In the genomic region with DNA sequence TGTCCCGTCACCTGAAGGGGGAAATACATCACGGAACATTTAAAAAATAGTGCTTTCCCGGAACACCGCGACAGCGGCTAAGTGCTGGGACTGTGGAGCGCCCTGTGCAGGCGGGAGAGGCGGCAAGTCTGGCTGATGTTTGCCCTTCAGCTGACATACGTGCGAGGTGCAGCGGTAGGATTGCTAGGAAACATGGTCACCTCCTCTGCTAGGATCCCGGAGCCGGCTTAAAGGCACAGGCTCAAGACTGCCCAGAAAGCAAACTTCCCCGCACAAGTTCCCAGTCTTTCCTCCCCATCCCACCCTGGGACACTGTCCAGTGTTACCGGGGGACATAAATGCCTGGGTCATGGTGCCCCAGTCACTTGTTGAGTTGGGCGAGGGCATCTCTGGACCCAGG, we compare ENCODE assay signal across 8 mouse cellular contexts. TPM values are rescaled to one million over a fixed set of nuclear protein-coding genes. Genes with fewer than 3 reads are reported as not detected.
A peak's percentile ranks its signal among the peaks of the same experiment; 100 is the strongest.
DNase-seq lines count a peak whose midpoint lies in the region; ATAC-seq lines count a peak whose summit lies in the region.

No protein-coding gene starts in this region.

- H3K9me3 ChIP-seq in kidney, embryonic 15.5 days (replicated peaks), result no peaks in the 10 kb centered on the region
- H3K9me3 ChIP-seq in neural tube, embryonic 14.5 days (ENCODE audit: control insufficient read depth, low read length), result no peaks in the 10 kb centered on the region

- no peaks in the 10 kb centered on the region for H3K36me3 ChIP-seq in kidney, embryonic 15.5 days
- no peaks in the 10 kb centered on the region for H3K36me3 ChIP-seq in neural tube, embryonic 14.5 days (ENCODE audit: control insufficient read depth, insufficient read depth, low read length)

- peak; percentile 30 for ATAC-seq in kidney, embryonic 15.5 days (replicated peaks; ENCODE audit: low FRiP score)
- peak; percentile 52 for ATAC-seq in neural tube, embryonic 14.5 days (ENCODE audit: low read depth)

- H3K4me2 ChIP-seq in kidney, embryonic 15.5 days, result peak overlapping the region; percentile 90
- H3K4me2 ChIP-seq in neural tube, embryonic 14.5 days (ENCODE audit: low read depth, low read length), result peak overlapping the region; percentile 77

- H3K9ac ChIP-seq in kidney, embryonic 15.5 days, result no peak overlapping the region
- H3K9ac ChIP-seq in neural tube, embryonic 14.5 days (replicated peaks; ENCODE audit: low read depth, low read length), result peak overlapping the region; percentile 64

- H3K4me1 ChIP-seq in kidney, embryonic 15.5 days, result peaks cover 9% of the 10 kb centered on the region
- no peaks in the 10 kb centered on the region for H3K4me1 ChIP-seq in neural tube, embryonic 14.5 days (ENCODE audit: control insufficient read depth, insufficient read depth, low read length)

- peak overlapping the region; percentile 64 for H3K4me3 ChIP-seq in kidney, embryonic 15.5 days (replicated peaks)
- peak overlapping the region; percentile 69 for H3K4me3 ChIP-seq in neural tube, embryonic 14.5 days (ENCODE audit: low read depth, low read length)

- DNase-seq in cerebellum, postnatal 25 days, result peak; percentile 8 to 18
- DNase-seq in cerebellum, adult 11-12 months, result no peak
- peak; percentile 37 for DNase-seq in right cerebral cortex, adult 18-20 months
- DNase-seq in right cerebral cortex, postnatal 36 days (ENCODE audit: low spot score in 2 of 2), result no peak
- DNase-seq in urinary bladder, postnatal 14 days (ENCODE audit: low spot score), result no peak
- DNase-seq in cerebellum, adult 9-11 months, result no peak

- H3K27ac ChIP-seq in kidney, embryonic 15.5 days, result no peak overlapping the region
- H3K27ac ChIP-seq in neural tube, embryonic 14.5 days (ENCODE audit: low read depth, low read length), result peak overlapping the region; percentile 57; the same call in 1 of the 2 replicates

- 0% methylated on average over 17 of the region's 17 CpGs for WGBS in kidney, embryonic 15.5 days
- under 1% methylated on average over 17 of the region's 17 CpGs for WGBS in neural tube, embryonic 14.5 days

- peaks cover 34% of the 10 kb centered on the region for H3K27me3 ChIP-seq in kidney, embryonic 15.5 days
- 0 out of 2 replicates have a peak, but pooled peaks cover 3% of the 10 kb centered on the region for H3K27me3 ChIP-seq in neural tube, embryonic 14.5 days (ENCODE audit: control insufficient read depth, insufficient read depth, low read length)

RNA-seq across cellular contexts. Expression of a gene that starts 0.6 kb away (rescaled TPM):
- polyA plus RNA-seq in kidney, embryonic 15.5 days (2015; fragmentation: Nextera tagmentation; extraction: Ambion mirVana), result 0.23 and 0.45 TPM in 2 replicates
- 6.1 and 7.2 TPM in 2 replicates for polyA plus RNA-seq in neural tube, embryonic 14.5 days (2014; fragmentation: Nextera tagmentation; extraction: Ambion mirVana)

Comparison
In these comparisons a context has a peak if more than half of its experiments do, and no peak if none do; other contexts are left out.
1. DNase-seq: peak in cerebellum, postnatal 25 days (2 of 2) and right cerebral cortex, adult 18-20 months (single experiment); none in cerebellum, adult 11-12 months (single experiment), right cerebral cortex, postnatal 36 days (0 of 2), urinary bladder, postnatal 14 days (single experiment) and cerebellum, adult 9-11 months (single experiment).